Mouse (Mus musculus): ENCODE measurements around the gene Narfl. TPM values are rescaled to one million over a fixed set of nuclear protein-coding genes. Genes with fewer than 3 reads are reported as not detected.
"Not testable (repeated sequence)": the region's sequence is repeated elsewhere in the genome, so short reads cannot be mapped to it uniquely, and the experiment has no call there.

Narfl gene
- 21.2 and 26.8 TPM in 2 replicates for polyA plus RNA-seq (2016; fragmentation: Nextera tagmentation; extraction: Ambion mirVana)

- Histone ChIP-seq H3K9me3 (replicated peaks) (no peaks in the 10 kb centered on the region), H3K27ac (peak within 1 kb of the TSS; percentile 69), H3K4me3 (peak within 1 kb of the TSS; percentile 66), H3K36me3 (peaks cover 8% of the 10 kb centered on the region), H3K4me1 (peaks cover 23% of the 10 kb centered on the region), H3K27me3 (ENCODE audit: low read depth, poor library complexity, severe bottlenecking) (peaks cover 6% of the 10 kb centered on the region)
- WGBS = under 1% methylated on average over 37 of the region's 37 CpGs
- peak; percentile 100 for DNase-seq (ENCODE audit: low spot score)
Observed at GRCm38 (mm10) chr17:25773549-25774120, at the start of gene Narfl. Gene Narfl, plus strand, starts transcription at chr17:25773776.

GRCm38 (mm10) chr17:25723919-25724318, 49.7 kb upstream of the Narfl start:
- no peaks in the 10 kb centered on the region for H3K9me3 ChIP-seq (replicated peaks)
- DNase-seq (ENCODE audit: low spot score) = no peak
- no peak overlapping the region for H3K27ac ChIP-seq
- no peak overlapping the region for H3K4me3 ChIP-seq
- no peaks in the 10 kb centered on the region for H3K27me3 ChIP-seq (ENCODE audit: low read depth, poor library complexity, severe bottlenecking)
- H3K4me1 ChIP-seq = peaks cover 26% of the 10 kb centered on the region
- peaks cover 71% of the 10 kb centered on the region for H3K36me3 ChIP-seq
- 75% methylated on average over 7 of the region's 7 CpGs for WGBS

- DNase-seq (ENCODE audit: low spot score) = no peak
- Histone ChIP-seq H3K9me3 (replicated peaks) (no peaks in the 10 kb centered on the region), H3K36me3 (peaks cover 69% of the 10 kb centered on the region), H3K4me3 (no peak overlapping the region), H3K4me1 (peaks cover 26% of the 10 kb centered on the region), H3K27me3 (ENCODE audit: low read depth, poor library complexity, severe bottlenecking) (no peaks in the 10 kb centered on the region), H3K27ac (no peak overlapping the region)
- WGBS = 91% methylated on average over 6 of the region's 6 CpGs
Observed at GRCm38 (mm10) chr17:25725264-25725663, 48.3 kb upstream of the Narfl start.

GRCm38 (mm10) chr17:25727265-25728008, 46.1 kb upstream of the Narfl start, which contains the start of the genes Chtf18 and Rpusd1:
Gene Chtf18, minus strand, starts transcription at chr17:25727419.
Gene Rpusd1, plus strand, starts transcription at chr17:25727670.
- no peaks in the 10 kb centered on the region for H3K9me3 ChIP-seq (replicated peaks)
- peaks cover 26% of the 10 kb centered on the region for H3K4me1 ChIP-seq
- peak; percentile 95 for DNase-seq (ENCODE audit: low spot score)
- peaks cover 61% of the 10 kb centered on the region for H3K36me3 ChIP-seq
- peak within 1 kb of the TSS; percentile 77 for H3K4me3 ChIP-seq
- H3K27me3 ChIP-seq (ENCODE audit: low read depth, poor library complexity, severe bottlenecking) = no peaks in the 10 kb centered on the region
- under 1% methylated on average over 37 of the region's 37 CpGs for WGBS
- H3K27ac ChIP-seq = peak within 1 kb of the TSS; percentile 86

- no peak for DNase-seq (ENCODE audit: low spot score)
- Histone ChIP-seq H3K4me3 (peak overlapping the region; percentile 77), H3K9me3 (replicated peaks) (no peaks in the 10 kb centered on the region), H3K4me1 (peaks cover 26% of the 10 kb centered on the region), H3K36me3 (peaks cover 56% of the 10 kb centered on the region), H3K27me3 (ENCODE audit: low read depth, poor library complexity, severe bottlenecking) (no peaks in the 10 kb centered on the region), H3K27ac (peak overlapping the region; percentile 86)
- 25% methylated on average over 4 of the region's 4 CpGs for WGBS
Observed at GRCm38 (mm10) chr17:25728009-25728270, 45.6 kb upstream of the Narfl start.

- Histone ChIP-seq H3K9me3 (replicated peaks) (no peaks in the 10 kb centered on the region), H3K4me3 (no peak overlapping the region), H3K27ac (no peak overlapping the region), H3K27me3 (ENCODE audit: low read depth, poor library complexity, severe bottlenecking) (no peaks in the 10 kb centered on the region), H3K4me1 (peaks cover 13% of the 10 kb centered on the region), H3K36me3 (peaks cover 27% of the 10 kb centered on the region)
- WGBS = 18% methylated on average over 2 of the region's 2 CpGs
- peak; percentile 94 for DNase-seq (ENCODE audit: low spot score)
Observed at GRCm38 (mm10) chr17:25732082-25732481, 41.5 kb upstream of the Narfl start.

- no peaks in the 10 kb centered on the region for H3K4me1 ChIP-seq
- H3K27ac ChIP-seq = no peak overlapping the region
- no peak for DNase-seq (ENCODE audit: low spot score)
- H3K36me3 ChIP-seq = peaks cover 14% of the 10 kb centered on the region
- no peaks in the 10 kb centered on the region for H3K9me3 ChIP-seq (replicated peaks)
- 83% methylated on average over 5 of the region's 5 CpGs for WGBS
- no peaks in the 10 kb centered on the region for H3K27me3 ChIP-seq (ENCODE audit: low read depth, poor library complexity, severe bottlenecking)
- no peak overlapping the region for H3K4me3 ChIP-seq
Observed at GRCm38 (mm10) chr17:25735246-25735645, 38.3 kb upstream of the Narfl start.

- WGBS = 87% methylated on average over 3 of the region's 3 CpGs
- no peaks in the 10 kb centered on the region for H3K9me3 ChIP-seq (replicated peaks)
- H3K4me3 ChIP-seq = no peak within 1 kb of the TSS
Observed at GRCm38 (mm10) chr17:25735745-25736144, 37.8 kb upstream of the Narfl start, which contains the start of gene Mslnl. Gene Mslnl, plus strand, starts transcription at chr17:25736042.

GRCm38 (mm10) chr17:25738861-25739260, 34.7 kb upstream of the Narfl start:
- 83% methylated on average over 7 of the region's 7 CpGs for WGBS
- no peak overlapping the region for H3K27ac ChIP-seq
- 0 out of 2 replicates have a peak, but pooled peaks cover 6% of the 10 kb centered on the region for H3K27me3 ChIP-seq (ENCODE audit: low read depth, poor library complexity, severe bottlenecking)
- no peaks in the 10 kb centered on the region for H3K36me3 ChIP-seq
- no peak overlapping the region for H3K4me3 ChIP-seq
- H3K9me3 ChIP-seq (replicated peaks) = no peaks in the 10 kb centered on the region
- no peaks in the 10 kb centered on the region for H3K4me1 ChIP-seq
- no peak for DNase-seq (ENCODE audit: low spot score)

More at GRCm38 (mm10) chr17:25735745-25736144, 37.8 kb upstream of the Narfl start, which contains the start of gene Mslnl:
- no peaks in the 10 kb centered on the region for H3K4me1 ChIP-seq
- H3K27ac ChIP-seq = no peak within 1 kb of the TSS
- H3K27me3 ChIP-seq (ENCODE audit: low read depth, poor library complexity, severe bottlenecking) = no peaks in the 10 kb centered on the region
- peaks cover 9% of the 10 kb centered on the region for H3K36me3 ChIP-seq
- DNase-seq (ENCODE audit: low spot score) = no peak

GRCm38 (mm10) chr17:25741471-25741870, 32.1 kb upstream of the Narfl start:
- 80% methylated on average over 12 of the region's 12 CpGs for WGBS
- not testable (repeated sequence) for H3K27ac ChIP-seq; H3K4me1 ChIP-seq; H3K36me3 ChIP-seq; H3K27me3 ChIP-seq (ENCODE audit: low read depth, poor library complexity, severe bottlenecking); DNase-seq (ENCODE audit: low spot score); H3K4me3 ChIP-seq; H3K9me3 ChIP-seq (replicated peaks)

GRCm38 (mm10) chr17:25743831-25744230, 29.7 kb upstream of the Narfl start:
- Histone ChIP-seq H3K27me3 (ENCODE audit: low read depth, poor library complexity, severe bottlenecking) (0 out of 2 replicates have a peak, but pooled peaks cover 6% of the 10 kb centered on the region), H3K36me3 (no peaks in the 10 kb centered on the region), H3K27ac (no peak overlapping the region), H3K4me1 (no peaks in the 10 kb centered on the region), H3K9me3 (replicated peaks) (no peaks in the 10 kb centered on the region), H3K4me3 (no peak overlapping the region)
- no peak for DNase-seq (ENCODE audit: low spot score)
- WGBS = 93% methylated on average over 9 of the region's 9 CpGs

GRCm38 (mm10) chr17:25744311-25744710, 29.3 kb upstream of the Narfl start:
- no peaks in the 10 kb centered on the region for H3K9me3 ChIP-seq (replicated peaks)
- H3K36me3 ChIP-seq = no peaks in the 10 kb centered on the region
- H3K4me3 ChIP-seq = no peak overlapping the region
- no peak overlapping the region for H3K27ac ChIP-seq
- 83% methylated on average over 10 of the region's 10 CpGs for WGBS
- no peaks in the 10 kb centered on the region for H3K4me1 ChIP-seq
- DNase-seq (ENCODE audit: low spot score) = no peak
- H3K27me3 ChIP-seq (ENCODE audit: low read depth, poor library complexity, severe bottlenecking) = 0 out of 2 replicates have a peak, but pooled peaks cover 6% of the 10 kb centered on the region

GRCm38 (mm10) chr17:25748238-25748637, 25.3 kb upstream of the Narfl start:
- Histone ChIP-seq H3K9me3 (replicated peaks) (no peaks in the 10 kb centered on the region), H3K36me3 (no peaks in the 10 kb centered on the region), H3K27ac (no peak overlapping the region), H3K4me1 (no peaks in the 10 kb centered on the region), H3K4me3 (no peak overlapping the region), H3K27me3 (ENCODE audit: low read depth, poor library complexity, severe bottlenecking) (no peaks in the 10 kb centered on the region)
- WGBS = 96% methylated on average over 4 of the region's 4 CpGs
- DNase-seq (ENCODE audit: low spot score) = no peak

Data from limb, embryonic 10.5 days (tissue).